Mouse (Mus musculus) megakaryocyte-erythroid progenitor cell, adult 5 weeks (primary cell): ENCODE results near the gene Il1rapl1. TPM values are rescaled to one million over a fixed set of nuclear protein-coding genes. Genes with fewer than 3 reads are reported as not detected.

ENCODE experiments used
- polyA plus RNA-seq: library from polyadenylated mRNA; stranded (reverse); fragments of >175 nt; gene quantifications from 2 replicates; pipeline ENCODE4 v1.2.3, GENCODE M21; 2012

Gene Il1rapl1
- not detected in 2 replicates for polyA plus RNA-seq

GRCm38 (mm10) chrX:88115609-88116073 is at the start of gene Il1rapl1:
TSS of gene Il1rapl1 (minus strand) at chrX:88115645.

